ENCODE assay signal across 8 mouse cellular contexts in the genomic region with DNA sequence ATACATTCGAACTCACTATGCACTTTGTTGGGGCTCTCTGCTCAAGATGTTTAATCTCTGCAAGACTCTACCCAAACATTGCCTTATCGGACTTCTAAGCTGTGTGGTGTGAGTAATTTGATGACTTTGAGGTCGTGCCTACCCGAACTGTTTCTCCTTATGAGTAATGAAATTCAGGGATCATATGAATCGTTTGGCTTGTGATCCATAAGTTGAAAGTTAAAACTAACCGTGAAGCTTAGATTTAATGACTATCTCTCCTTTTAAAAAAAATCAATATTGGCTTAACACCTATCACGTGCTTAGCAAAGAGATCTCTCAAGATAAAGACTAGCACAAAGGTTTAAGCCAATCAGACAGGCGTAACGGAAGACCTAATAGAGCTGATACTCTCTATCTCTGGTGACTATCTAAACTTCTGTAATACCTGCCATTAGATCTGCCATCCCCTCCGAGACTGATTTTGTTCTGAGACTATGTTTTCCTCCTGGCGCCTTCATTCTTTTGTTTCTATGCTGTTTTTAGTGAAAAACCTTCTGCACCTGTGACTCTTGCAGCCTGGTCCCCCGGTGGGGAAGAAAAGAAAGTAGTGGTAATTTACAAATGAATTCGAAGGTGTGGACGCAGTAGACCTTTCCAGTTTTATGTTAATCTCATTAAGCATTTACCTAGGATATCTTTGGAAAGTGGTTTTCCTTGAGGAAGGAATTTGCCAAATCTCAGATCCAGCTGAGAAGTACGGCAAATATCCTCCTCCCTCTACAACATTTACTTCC. TPM values are rescaled to one million over a fixed set of nuclear protein-coding genes. Genes with fewer than 3 reads are reported as not detected.
DNase-seq lines count a peak whose midpoint lies in the region; ATAC-seq and TF ChIP-seq lines count a peak whose summit lies in the region.

No protein-coding gene starts in this region.

- H3K9ac ChIP-seq in embryonic facial prominence, embryonic 15.5 days, result peak overlapping the region; percentile 88
- H3K9ac ChIP-seq in kidney, postnatal 0 days (ENCODE audit: low read depth, low read length), result peak overlapping the region; percentile 96
- H3K9ac ChIP-seq in neural tube, embryonic 13.5 days, result peak overlapping the region; percentile 100

- H3K9me3 ChIP-seq in embryonic facial prominence, embryonic 15.5 days (replicated peaks), result no peaks in the 10 kb centered on the region
- H3K9me3 ChIP-seq in kidney, postnatal 0 days (replicated peaks; ENCODE audit: low read length), result no peaks in the 10 kb centered on the region
- H3K9me3 ChIP-seq in neural tube, embryonic 13.5 days, result no peaks in the 10 kb centered on the region

- H3K4me3 ChIP-seq in gastrocnemius, adult 2 months, result peak overlapping the region; percentile 91
- peak overlapping the region; percentile 84 for H3K4me3 ChIP-seq in embryonic facial prominence, embryonic 15.5 days (replicated peaks)
- H3K4me3 ChIP-seq in kidney, postnatal 0 days (replicated peaks; ENCODE audit: low read depth, low read length), result peak overlapping the region; percentile 94
- peak overlapping the region; percentile 97 for H3K4me3 ChIP-seq in neural tube, embryonic 13.5 days

- no peak for DNase-seq in gastrocnemius, adult 2 months
- DNase-seq in gastrocnemius, postnatal 25 days, result no peak
- peak; percentile 39 for DNase-seq in CD4-positive helper T cell, adult 2 months (ENCODE audit: low read depth, low spot score)
- peak; percentile 26 for DNase-seq in kidney, postnatal 0 days (ENCODE audit: low spot score)
- no peak for DNase-seq in left cerebral cortex, adult 8-10 months (ENCODE audit: low spot score in 2 of 2)

- H3K27me3 ChIP-seq in embryonic facial prominence, embryonic 15.5 days, result no peaks in the 10 kb centered on the region
- H3K27me3 ChIP-seq in kidney, postnatal 0 days (ENCODE audit: insufficient read depth, low read length), result no peaks in the 10 kb centered on the region
- no peaks in the 10 kb centered on the region for H3K27me3 ChIP-seq in neural tube, embryonic 13.5 days

- no peaks in the 10 kb centered on the region for H3K36me3 ChIP-seq in embryonic facial prominence, embryonic 15.5 days
- H3K36me3 ChIP-seq in kidney, postnatal 0 days (ENCODE audit: insufficient read depth, low read length), result no peaks in the 10 kb centered on the region
- no peaks in the 10 kb centered on the region for H3K36me3 ChIP-seq in neural tube, embryonic 13.5 days

- intact Hi-C loops in gastrocnemius, adult 2 months (cut with DNase I), result no loop called here

- 2% methylated on average over 15 of the region's 15 CpGs for WGBS in embryonic facial prominence, embryonic 15.5 days
- whole genome bisulfite sequencing in kidney, postnatal 0 days, result 1% methylated on average over 15 of the region's 15 CpGs
- WGBS in neural tube, embryonic 13.5 days, result 3% methylated on average over 15 of the region's 15 CpGs

- H3K4me1 ChIP-seq in embryonic facial prominence, embryonic 15.5 days, result peaks cover 12% of the 10 kb centered on the region; the same call in 1 of the 2 replicates
- H3K4me1 ChIP-seq in kidney, postnatal 0 days (replicated peaks; ENCODE audit: insufficient read depth, low read length), result no peaks in the 10 kb centered on the region; the same call in 1 of the 2 replicates
- peaks cover 29% of the 10 kb centered on the region for H3K4me1 ChIP-seq in neural tube, embryonic 13.5 days (replicated peaks)

- no peak for ATAC-seq in embryonic facial prominence, embryonic 15.5 days (ENCODE audit: insufficient number of reproducible peaks, low FRiP score, low TSS enrichment, low read depth)
- ATAC-seq in kidney, postnatal 0 days (replicated peaks; ENCODE audit: low FRiP score, low read depth), result no peak
- peak; percentile 12; the same call in 1 of the 2 replicates for ATAC-seq in neural tube, embryonic 13.5 days (ENCODE audit: low read depth)
- ATAC-seq in granulocyte monocyte progenitor cell, adult 5-6 weeks (replicated peaks; ENCODE audit: poor library complexity, severe bottlenecking), result no peak

- H3K27ac ChIP-seq in gastrocnemius, adult 2 months, result peak overlapping the region; percentile 95
- peak overlapping the region; percentile 98 for H3K27ac ChIP-seq in embryonic facial prominence, embryonic 15.5 days (replicated peaks)
- peak overlapping the region; percentile 98 for H3K27ac ChIP-seq in kidney, postnatal 0 days
- H3K27ac ChIP-seq in neural tube, embryonic 13.5 days (replicated peaks), result peak overlapping the region; percentile 98

- no peak for TF ChIP-seq CTCF in gastrocnemius, adult 2 months (IDR thresholded peaks at IDR 0.05)
- no peak for TF ChIP-seq CTCF in kidney, postnatal 0 days (IDR thresholded peaks at IDR 0.05; ENCODE audit: low read depth)

- H3K4me2 ChIP-seq in embryonic facial prominence, embryonic 15.5 days (replicated peaks), result peak overlapping the region; percentile 69
- H3K4me2 ChIP-seq in kidney, postnatal 0 days (ENCODE audit: low read length), result peak overlapping the region; percentile 75
- H3K4me2 ChIP-seq in neural tube, embryonic 13.5 days, result peak overlapping the region; percentile 74

RNA-seq across cellular contexts. Expression of a gene that starts 1.2 kb away (rescaled TPM):
- total RNA-seq in gastrocnemius, adult 2 months (2021), result 10 to 100 TPM; 53.4 to 64.6 TPM
- total RNA-seq in gastrocnemius, postnatal 25 days (2021), result 10 to 100 TPM; 45.2 to 46.6 TPM
- polyA plus RNA-seq in embryonic facial prominence, embryonic 15.5 days (2015; fragmentation: Nextera tagmentation; extraction: Ambion mirVana), result 10.1 and 10.7 TPM in 2 replicates
- 6.9 and 7.2 TPM in 2 replicates for polyA plus RNA-seq in kidney, postnatal 0 days (2015; fragmentation: Nextera tagmentation; extraction: Ambion mirVana)
- polyA plus RNA-seq in neural tube, embryonic 13.5 days (2015; fragmentation: Nextera tagmentation; extraction: Ambion mirVana), result 7.1 and 7.6 TPM in 2 replicates
- total RNA-seq in granulocyte monocyte progenitor cell, adult 5-6 weeks (2014; fragmentation: Nextera tagmentation), result 44.6 and 49.0 TPM in 2 replicates
- total RNA-seq in granulocyte monocyte progenitor cell, adult 5-6 weeks (2017), result 14.3 and 15.9 TPM in 2 replicates
- total RNA-seq in left cerebral cortex, adult 8-10 months (2022), result 10 to 100 TPM in 3 of 4 experiments, 1 to 10 TPM in 1; 10.0 to 12.2 (median 10.9) TPM

RNA-seq across cellular contexts. Expression of a gene that starts 31.9 kb away (rescaled TPM):
- total RNA-seq in gastrocnemius, adult 2 months (2021), result under 1 TPM; 0.20 to 0.23 TPM
- total RNA-seq in gastrocnemius, postnatal 25 days (2021), result under 1 TPM; 0.27 to 0.36 TPM
- 7.0 and 7.4 TPM in 2 replicates for polyA plus RNA-seq in embryonic facial prominence, embryonic 15.5 days (2015; fragmentation: Nextera tagmentation; extraction: Ambion mirVana)
- 1.5 and 1.7 TPM in 2 replicates for polyA plus RNA-seq in kidney, postnatal 0 days (2015; fragmentation: Nextera tagmentation; extraction: Ambion mirVana)
- 0.36 and 0.45 TPM in 2 replicates for polyA plus RNA-seq in neural tube, embryonic 13.5 days (2015; fragmentation: Nextera tagmentation; extraction: Ambion mirVana)
- total RNA-seq in granulocyte monocyte progenitor cell, adult 5-6 weeks (2014; fragmentation: Nextera tagmentation), result 6.1 TPM in 1 of 2 replicates, not detected in the other
- total RNA-seq in granulocyte monocyte progenitor cell, adult 5-6 weeks (2017), result 2.0 and 2.8 TPM in 2 replicates
- total RNA-seq in left cerebral cortex, adult 8-10 months (2022), result 1 to 10 TPM in 2 of 4 experiments, under 1 TPM in 2; 0.24 to 1.2 (median 0.91) TPM

RNA-seq across cellular contexts. Expression of a gene that starts 49.9 kb away (rescaled TPM):
- total RNA-seq in gastrocnemius, adult 2 months (2021), result 1 to 10 TPM; 3.5 to 3.7 TPM
- 1 to 10 TPM; 2.7 to 3.8 TPM for total RNA-seq in gastrocnemius, postnatal 25 days (2021)
- 5.4 and 6.7 TPM in 2 replicates for polyA plus RNA-seq in embryonic facial prominence, embryonic 15.5 days (2015; fragmentation: Nextera tagmentation; extraction: Ambion mirVana)
- polyA plus RNA-seq in kidney, postnatal 0 days (2015; fragmentation: Nextera tagmentation; extraction: Ambion mirVana), result 9.1 and 12.6 TPM in 2 replicates
- 3.6 and 7.8 TPM in 2 replicates for polyA plus RNA-seq in neural tube, embryonic 13.5 days (2015; fragmentation: Nextera tagmentation; extraction: Ambion mirVana)
- 16.5 TPM in 1 of 2 replicates, not detected in the other for total RNA-seq in granulocyte monocyte progenitor cell, adult 5-6 weeks (2014; fragmentation: Nextera tagmentation)
- total RNA-seq in granulocyte monocyte progenitor cell, adult 5-6 weeks (2017), result 12.8 and 18.1 TPM in 2 replicates
- total RNA-seq in left cerebral cortex, adult 8-10 months (2022), result 1 to 10 TPM in 1 of 4 experiments, not detected in 3; 3.3 TPM

Comparison
In these comparisons a context has a peak if more than half of its experiments do, and no peak if none do; other contexts are left out.
1. DNase-seq: peak in CD4-positive helper T cell, adult 2 months (single experiment) and kidney, postnatal 0 days (single experiment); none in gastrocnemius, adult 2 months (single experiment), gastrocnemius, postnatal 25 days (single experiment) and left cerebral cortex, adult 8-10 months (0 of 2).
2. Peak in every context shown above with its lines, with median percentiles within 50 percentile points of each other: H3K27ac ChIP-seq, H3K4me3 ChIP-seq, H3K4me2 ChIP-seq and H3K9ac ChIP-seq.